8 mouse cellular contexts compared by ENCODE assay signal in genomic region chr5:22745885-22746532, GRCm38 (mm10). TPM values are rescaled to one million over a fixed set of nuclear protein-coding genes. Genes with fewer than 3 reads are reported as not detected.
DNase-seq lines count a peak whose midpoint lies in the region; ATAC-seq and TF ChIP-seq lines count a peak whose summit lies in the region.

TSS of gene Lhfpl3 (plus strand) at chr5:22746059.

- no peaks in the 10 kb centered on the region for H3K36me3 ChIP-seq in heart, adult 2 months (ENCODE audit: control insufficient read depth, insufficient read depth, low read length)
- no peaks in the 10 kb centered on the region for H3K36me3 ChIP-seq in embryonic facial prominence, embryonic 11.5 days (replicated peaks; ENCODE audit: control insufficient read depth, insufficient read depth, low read depth, low read length)
- H3K36me3 ChIP-seq in neural tube, embryonic 11.5 days (ENCODE audit: control insufficient read depth, insufficient read depth, low read length) = no peaks in the 10 kb centered on the region

- WGBS in heart, adult 2 months = 2% methylated on average over 52 of the region's 53 CpGs
- 0% methylated on average over 35 of the region's 53 CpGs for WGBS in embryonic facial prominence, embryonic 11.5 days
- 0% methylated on average over 26 of the region's 53 CpGs for WGBS in neural tube, embryonic 11.5 days

- H3K9me3 ChIP-seq in embryonic facial prominence, embryonic 11.5 days (replicated peaks; ENCODE audit: control insufficient read depth, low read length) = no peaks in the 10 kb centered on the region
- H3K9me3 ChIP-seq in neural tube, embryonic 11.5 days (ENCODE audit: control insufficient read depth, low read length) = no peaks in the 10 kb centered on the region

- DNase-seq in heart, adult 2 months = peak; percentile 2 to 16
- DNase-seq in heart, adult 9 months (ENCODE audit: low spot score in 2 of 2) = no peak
- peak; percentile 24 for DNase-seq in adrenal gland, postnatal 10 days
- peak; percentile 65 for DNase-seq in embryonic facial prominence, embryonic 11.5 days (ENCODE audit: low spot score)
- DNase-seq in heart, postnatal 4 days = peak; percentile 8
- DNase-seq in left cerebral cortex, postnatal 25 days (ENCODE audit: low spot score in 2 of 2) = peak; percentile 63 to 66
- DNase-seq in neural tube, embryonic 11.5 days (ENCODE audit: low spot score) = peak; percentile 71
- DNase-seq in B cell, adult 2 months = no peak

- no peak within 1 kb of the TSS for H3K4me3 ChIP-seq in heart, adult 2 months
- H3K4me3 ChIP-seq in embryonic facial prominence, embryonic 11.5 days (ENCODE audit: low read depth, low read length) = peak within 1 kb of the TSS; percentile 60
- H3K4me3 ChIP-seq in neural tube, embryonic 11.5 days (ENCODE audit: low read depth, low read length) = peak within 1 kb of the TSS; percentile 60

- H3K27ac ChIP-seq in heart, adult 2 months = no peak within 1 kb of the TSS
- no peak within 1 kb of the TSS for H3K27ac ChIP-seq in embryonic facial prominence, embryonic 11.5 days (replicated peaks; ENCODE audit: low read depth, low read length)
- H3K27ac ChIP-seq in neural tube, embryonic 11.5 days (ENCODE audit: low read depth, low read length) = no peak within 1 kb of the TSS

- TF ChIP-seq POLR2A in heart, adult 2 months (IDR thresholded peaks at IDR 0.05; ENCODE audit: insufficient read depth, low read depth, low read length) = no peak

- intact Hi-C loops in heart, adult 2 months (cut with DNase I) = no loop called here
- intact Hi-C loops in left cerebral cortex, postnatal 25 days (cut with DNase I) = no loop called here

- no peak for TF ChIP-seq CTCF in heart, adult 2 months (IDR thresholded peaks at IDR 0.05)

- H3K4me1 ChIP-seq in heart, adult 2 months (ENCODE audit: control insufficient read depth, insufficient read depth, low read length) = no peaks in the 10 kb centered on the region
- no peaks in the 10 kb centered on the region; the same call in 1 of the 2 replicates for H3K4me1 ChIP-seq in embryonic facial prominence, embryonic 11.5 days (ENCODE audit: control insufficient read depth, insufficient read depth, low read length)
- no peaks in the 10 kb centered on the region for H3K4me1 ChIP-seq in neural tube, embryonic 11.5 days (ENCODE audit: control insufficient read depth, insufficient read depth, low read length)

- H3K4me2 ChIP-seq in embryonic facial prominence, embryonic 11.5 days (ENCODE audit: low read depth, low read length) = peak within 1 kb of the TSS; percentile 93
- peak within 1 kb of the TSS; percentile 95 for H3K4me2 ChIP-seq in neural tube, embryonic 11.5 days (ENCODE audit: low read depth)

- peak; percentile 80 for ATAC-seq in embryonic facial prominence, embryonic 11.5 days (replicated peaks; ENCODE audit: insufficient number of reproducible peaks, low FRiP score, low TSS enrichment, low read depth)
- peak; percentile 88 for ATAC-seq in neural tube, embryonic 11.5 days (ENCODE audit: insufficient read depth, low FRiP score, low TSS enrichment)

- H3K9ac ChIP-seq in heart, adult 2 months (ENCODE audit: low read depth, low read length) = no peak within 1 kb of the TSS
- peak within 1 kb of the TSS; percentile 55 for H3K9ac ChIP-seq in embryonic facial prominence, embryonic 11.5 days (replicated peaks; ENCODE audit: low read length)
- peak within 1 kb of the TSS; percentile 54 for H3K9ac ChIP-seq in neural tube, embryonic 11.5 days (ENCODE audit: low read length)

- H3K79me2 ChIP-seq in heart, adult 2 months (replicated peaks; ENCODE audit: control insufficient read depth, insufficient read depth, low read length) = no peaks in the 10 kb centered on the region

- TF ChIP-seq EP300 in heart, adult 2 months (IDR thresholded peaks at IDR 0.05; ENCODE audit: insufficient read depth, low read depth, low read length) = no peak

- peaks cover 19% of the 10 kb centered on the region for H3K27me3 ChIP-seq in heart, adult 2 months (ENCODE audit: control insufficient read depth, insufficient read depth, low read length)
- H3K27me3 ChIP-seq in embryonic facial prominence, embryonic 11.5 days (ENCODE audit: control insufficient read depth, insufficient read depth, low read length) = peaks cover 9% of the 10 kb centered on the region
- H3K27me3 ChIP-seq in neural tube, embryonic 11.5 days (ENCODE audit: control insufficient read depth, insufficient read depth, low read length) = peaks cover 3% of the 10 kb centered on the region; the same call in 1 of the 2 replicates

RNA-seq across cellular contexts. Expression of gene Lhfpl3, which starts in this region (rescaled TPM):
- not detected for total RNA-seq in heart, adult 2 months (2021)
- polyA plus RNA-seq in heart, adult 2 months (2012; rRNA removed) = 0.04 and 0.09 TPM in 2 replicates
- under 1 TPM; 0.42 to 0.69 TPM for total RNA-seq in adrenal gland, postnatal 10 days (2021)
- 0.66 and 0.71 TPM in 2 replicates for polyA plus RNA-seq in embryonic facial prominence, embryonic 11.5 days (2014; fragmentation: Nextera tagmentation; extraction: Ambion mirVana)
- under 1 TPM in 1 of 2 experiments, not detected in 1; 0.10 TPM for total RNA-seq in heart, postnatal 4 days (2021)
- total RNA-seq in left cerebral cortex, postnatal 25 days (2021) = 10 to 100 TPM; 19.0 to 23.4 TPM
- 0.44 and 0.58 TPM in 2 replicates for polyA plus RNA-seq in neural tube, embryonic 11.5 days (2014; fragmentation: Nextera tagmentation; extraction: Ambion mirVana)

Comparison
In these comparisons a context has a peak if more than half of its experiments do, and no peak if none do; other contexts are left out.
1. RNA of gene Lhfpl3 (total RNA-seq): 19.0 to 23.4 TPM in left cerebral cortex, postnatal 25 days; 0.42 to 0.69 TPM in adrenal gland, postnatal 10 days, 0.10 TPM in heart, postnatal 4 days and not detected in heart, adult 2 months; every median in the first group is over 10 times any median in the second.
2. Peak in DNase-seq in heart, adult 2 months; RNA of the gene not detected or under 1 TPM.
3. Peak in DNase-seq in adrenal gland, postnatal 10 days; RNA of the gene not detected or under 1 TPM.
4. Peak in DNase-seq, ATAC-seq, H3K4me3 ChIP-seq, H3K9ac ChIP-seq and H3K4me2 ChIP-seq in embryonic facial prominence, embryonic 11.5 days; RNA of the gene not detected or under 1 TPM.
5. Peak in DNase-seq in heart, postnatal 4 days; RNA of the gene not detected or under 1 TPM.
6. Peak in DNase-seq, ATAC-seq, H3K4me3 ChIP-seq, H3K9ac ChIP-seq and H3K4me2 ChIP-seq in neural tube, embryonic 11.5 days; RNA of the gene not detected or under 1 TPM.
7. DNase-seq: peak in left cerebral cortex, postnatal 25 days (2 of 2); none in heart, adult 9 months (0 of 2) and B cell, adult 2 months (0 of 2).